Mouse (Mus musculus) MEL (cell line): Measurements from ENCODE around the gene Hsd17b2. TPM values are rescaled to one million over a fixed set of nuclear protein-coding genes. Genes with fewer than 3 reads are reported as not detected.

ENCODE experiments used
- DNase-seq: peaks from one replicate; pipeline ENCODE4 v3.0.0; 2011; ENCODE audit warnings: low read depth, low spot score
- H3K27ac ChIP-seq: 2 replicates; pipeline ENCODE4 v1.5.1; 2012; ENCODE audit warnings: low read depth, mild to moderate bottlenecking, control low read depth, low read length, moderate library complexity; ENCODE audit not compliant: control insufficient read depth
- H3K27me3 ChIP-seq, 2 experiments: fragments of 150-350 bp in 1 of 2; sonication (generic) in 1 of 2; 2 replicates each; pipeline ENCODE4 v1.6.1; 2012; ENCODE audit warnings: low read length in 2 of 2, mild to moderate bottlenecking in 2 of 2, improper control_type of control experiment in 1 of 2, moderate library complexity in 1 of 2; ENCODE audit not compliant: insufficient read depth in 2 of 2, control insufficient read depth in 1 of 2
- H3K36me3 ChIP-seq, 2 experiments: 2 replicates each; pipeline ENCODE4 v1.6.1; 2012 to 2014; ENCODE audit warnings: low read length in 2 of 2, improper control_type of control experiment in 1 of 2, inconsistent platforms in 1 of 2, mild to moderate bottlenecking in 1 of 2; ENCODE audit not compliant: insufficient read depth in 2 of 2, control insufficient read depth in 1 of 2
- H3K4me1 ChIP-seq, 2 experiments: fragments of 150-350 bp in 1 of 2; sonication (generic) in 1 of 2; 2 replicates each; pipeline ENCODE4 v1.6.1; 2012; ENCODE audit warnings: low read length in 2 of 2, improper control_type of control experiment in 1 of 2, mild to moderate bottlenecking in 1 of 2; ENCODE audit not compliant: insufficient read depth in 2 of 2, control insufficient read depth in 1 of 2
- H3K4me3 ChIP-seq, 2 experiments: fragments of 150-350 bp in 1 of 2; sonication (generic) in 1 of 2; 2 replicates each; pipeline ENCODE4 v1.5.1; 2012; ENCODE audit warnings: low read depth in 2 of 2, low read length in 2 of 2, mild to moderate bottlenecking in 2 of 2, moderate library complexity in 2 of 2, control low read depth in 1 of 2, improper control_type of control experiment in 1 of 2; ENCODE audit not compliant: control insufficient read depth in 1 of 2, insufficient read depth in 1 of 2
- H3K79me2 ChIP-seq: 2 replicates; pipeline ENCODE4 v1.6.1; 2012; ENCODE audit warnings: mild to moderate bottlenecking, low read length, moderate library complexity; ENCODE audit not compliant: control insufficient read depth, poor library complexity, insufficient read depth
- H3K9ac ChIP-seq: 2 replicates; pipeline ENCODE4 v1.6.1; 2012; ENCODE audit warnings: low read depth, mild to moderate bottlenecking, control low read depth, low read length, moderate library complexity; ENCODE audit not compliant: control insufficient read depth, poor library complexity, severe bottlenecking
- H3K9me3 ChIP-seq: fragments of 150-350 bp; sonication (generic); replicated peaks from 2 replicates; pipeline ENCODE4 v1.6.1; 2012; ENCODE audit warnings: mild to moderate bottlenecking, low read length, improper control_type of control experiment, moderate library complexity; ENCODE audit not compliant: insufficient read depth
- BHLHE40 ChIP-seq: IDR thresholded peaks from 2 replicates; pipeline ENCODE4 v1.6.1; 2012; ENCODE audit warnings: low read depth, mild to moderate bottlenecking, inconsistent platforms, low read length, improper control_type of control experiment, borderline replicate concordance
- CHD1 ChIP-seq: IDR thresholded peaks from 2 replicates; pipeline ENCODE4 v1.6.1; 2012; ENCODE audit warnings: low read depth, mild to moderate bottlenecking, inconsistent platforms, low read length, improper control_type of control experiment
- CTCF ChIP-seq, 3 experiments: IDR thresholded peaks in 2 of 3; conservative IDR thresholded peaks in 1 of 3; 2 replicates each; pipeline ENCODE4 v1.5.1; 2011 to 2012; ENCODE audit warnings: low read length in 3 of 3, low read depth in 2 of 3, mild to moderate bottlenecking in 2 of 3, improper control_type of control experiment in 1 of 3, inconsistent platforms in 1 of 3, mixed read lengths in 1 of 3, moderate library complexity in 1 of 3; ENCODE audit not compliant: control insufficient read depth in 1 of 3, insufficient read depth in 1 of 3, poor library complexity in 1 of 3, severe bottlenecking in 1 of 3
- E2F4 ChIP-seq: IDR thresholded peaks from 2 replicates; pipeline ENCODE4 v1.6.1; 2011; ENCODE audit warnings: low read depth, low read length, improper control_type of control experiment, borderline replicate concordance
- EP300 ChIP-seq, 2 experiments: IDR thresholded peaks; 2 replicates each; pipeline ENCODE4 v1.6.1; 2011; ENCODE audit warnings: improper control_type of control experiment in 2 of 2, low read length in 2 of 2, low read depth in 1 of 2, mild to moderate bottlenecking in 1 of 2
- HCFC1 ChIP-seq: IDR thresholded peaks from 2 replicates; pipeline ENCODE4 v1.6.1; 2012; ENCODE audit warnings: low read depth, mild to moderate bottlenecking, inconsistent platforms, low read length, improper control_type of control experiment, moderate library complexity
- JUND ChIP-seq: IDR thresholded peaks from 2 replicates; pipeline ENCODE4 v1.6.1; 2011; ENCODE audit warnings: low read depth, mild to moderate bottlenecking, improper control_type of control experiment, low read length
- KAT2A ChIP-seq: conservative IDR thresholded peaks from 2 replicates; pipeline ENCODE4 v1.6.1; 2012; ENCODE audit warnings: low read depth, low read length, improper control_type of control experiment, inconsistent platforms
- MAX ChIP-seq: IDR thresholded peaks from 2 replicates; pipeline ENCODE4 v1.6.1; 2011; ENCODE audit warnings: low read length, improper control_type of control experiment
- MAZ ChIP-seq: IDR thresholded peaks from 2 replicates; pipeline ENCODE4 v1.6.1; 2012; ENCODE audit warnings: low read depth, mild to moderate bottlenecking, inconsistent platforms, low read length, improper control_type of control experiment
- MYB ChIP-seq: IDR thresholded peaks from 2 replicates; pipeline ENCODE4 v1.6.1; 2011; ENCODE audit warnings: mild to moderate bottlenecking, low read depth, low read length, improper control_type of control experiment
- MYC ChIP-seq: IDR thresholded peaks from 2 replicates; pipeline ENCODE4 v1.6.1; 2011; ENCODE audit warnings: low read depth, mild to moderate bottlenecking, low read length, improper control_type of control experiment, moderate library complexity
- NELFE ChIP-seq: IDR thresholded peaks from 2 replicates; pipeline ENCODE4 v1.6.1; 2011; ENCODE audit warnings: low read depth, low read length, improper control_type of control experiment
- NRF1 ChIP-seq: IDR thresholded peaks from 2 replicates; pipeline ENCODE4 v1.6.1; 2014; ENCODE audit warnings: low read depth, mild to moderate bottlenecking, inconsistent platforms, low read length, improper control_type of control experiment, moderate library complexity; ENCODE audit not compliant: poor library complexity, insufficient read depth, severe bottlenecking
- POLR2A ChIP-seq, 2 experiments: IDR thresholded peaks; 2 replicates each; pipeline ENCODE4 v1.6.1; 2011 to 2012; ENCODE audit warnings: low read length in 2 of 2, mild to moderate bottlenecking in 2 of 2, control low read depth in 1 of 2, improper control_type of control experiment in 1 of 2, low read depth in 1 of 2, moderate library complexity in 1 of 2; ENCODE audit not compliant: control insufficient read depth in 1 of 2, insufficient read depth in 1 of 2, poor library complexity in 1 of 2
- POLR2AphosphoS5 ChIP-seq: IDR thresholded peaks from 2 replicates; pipeline ENCODE4 v1.6.1; 2012; ENCODE audit warnings: low read depth, borderline replicate concordance, mild to moderate bottlenecking, inconsistent platforms, low read length, moderate library complexity, mixed read lengths
- RAD21 ChIP-seq: IDR thresholded peaks from 2 replicates; pipeline ENCODE4 v1.6.1; 2011; ENCODE audit warnings: mild to moderate bottlenecking, low read depth, low read length, improper control_type of control experiment
- RCOR1 ChIP-seq: IDR thresholded peaks from 2 replicates; pipeline ENCODE4 v1.6.1; 2012; ENCODE audit warnings: low read depth, mild to moderate bottlenecking, inconsistent platforms, low read length, improper control_type of control experiment
- SMC3 ChIP-seq: IDR thresholded peaks from 2 replicates; pipeline ENCODE4 v1.6.1; 2011; ENCODE audit warnings: low read depth, low read length, improper control_type of control experiment
- UBTF ChIP-seq: IDR thresholded peaks from 2 replicates; pipeline ENCODE4 v1.6.1; 2012; ENCODE audit warnings: low read depth, mild to moderate bottlenecking, inconsistent platforms, low read length, improper control_type of control experiment, moderate library complexity, borderline replicate concordance; ENCODE audit not compliant: insufficient read depth
- USF1 ChIP-seq: IDR thresholded peaks from 2 replicates; pipeline ENCODE4 v1.6.1; 2014; ENCODE audit warnings: low read depth, mild to moderate bottlenecking, inconsistent platforms, low read length, improper control_type of control experiment, moderate library complexity
- USF2 ChIP-seq, 2 experiments: IDR thresholded peaks; 2 replicates each; pipeline ENCODE4 v1.6.1; 2011 to 2012; ENCODE audit warnings: improper control_type of control experiment in 2 of 2, low read length in 2 of 2, borderline replicate concordance in 1 of 2, inconsistent platforms in 1 of 2, low read depth in 1 of 2, mild to moderate bottlenecking in 1 of 2; ENCODE audit not compliant: insufficient read depth in 1 of 2
- ZC3H11A ChIP-seq: IDR thresholded peaks from 2 replicates; pipeline ENCODE4 v1.6.1; 2012; ENCODE audit warnings: low read depth, mild to moderate bottlenecking, inconsistent platforms, low read length, improper control_type of control experiment
- ZKSCAN1 ChIP-seq: IDR thresholded peaks from 2 replicates; pipeline ENCODE4 v1.6.1; 2012; ENCODE audit warnings: low read depth, mild to moderate bottlenecking, inconsistent platforms, low read length, improper control_type of control experiment, moderate library complexity
- ZMIZ1 ChIP-seq: IDR thresholded peaks from 2 replicates; pipeline ENCODE4 v1.6.1; 2012; ENCODE audit warnings: low read depth, mild to moderate bottlenecking, inconsistent platforms, low read length, improper control_type of control experiment, moderate library complexity
- polyA plus RNA-seq, 2 experiments: library from polyadenylated mRNA; stranded (reverse) in 1 of 2; unstranded in 1 of 2; fragments of >175 nt in 1 of 2; fragments of >200 nt in 1 of 2; gene quantifications; 2 replicates each; pipeline versions ENCODE4 v1.2.1 to v1.2.4; 2012; ENCODE audit warnings: low replicate concordance in 2 of 2, low read depth in 1 of 2; ENCODE audit not compliant: insufficient read length in 2 of 2, insufficient read depth in 1 of 2, missing spikeins in 1 of 2
- total RNA-seq: library from RNA; depleted of rRNA; stranded (reverse); fragments of 300-350 nt; gene quantifications from 2 replicates; pipeline ENCODE4 v1.2.3, GENCODE M21; 2012

Gene Hsd17b2
- total and polyA plus RNA-seq, 3 experiments, result not detected

GRCm38 (mm10) chr8:117667349-117668124 is 34.2 kb upstream of the Hsd17b2 start (continued):
- TF ChIP-seq USF2 (IDR thresholded peaks at IDR 0.05; ENCODE audit: borderline replicate concordance in 1 of 2, insufficient read depth in 1 of 2, low read depth in 1 of 2, low read length in 2 of 2) (no peak), HCFC1 (no peak), POLR2AphosphoS5 (no peak), MAX (no peak), NRF1 (no peak), RAD21 (no peak)

GRCm38 (mm10) chr8:117670461-117670860 is 31.2 kb upstream of the Hsd17b2 start:
- TF ChIP-seq CHD1 (no peak), UBTF (no peak), RCOR1 (no peak), KAT2A (no peak), MYC (no peak), EP300 (IDR thresholded peaks at IDR 0.05; ENCODE audit: low read depth in 1 of 2, low read length in 2 of 2) (no peak), CTCF (IDR thresholded peaks at IDR 0.05 in 2 of 3, conservative IDR thresholded peaks at IDR 0.05 in 1 of 3; ENCODE audit: control insufficient read depth in 1 of 3, insufficient read depth in 1 of 3, low read depth in 2 of 3, low read length in 3 of 3, poor library complexity in 1 of 3, severe bottlenecking in 1 of 3) (no peak), ZKSCAN1 (no peak), POLR2AphosphoS5 (no peak), MAZ (no peak), POLR2A (IDR thresholded peaks at IDR 0.05; ENCODE audit: control insufficient read depth in 1 of 2, insufficient read depth in 1 of 2, low read depth in 1 of 2, low read length in 2 of 2, poor library complexity in 1 of 2) (no peak), JUND (no peak), E2F4 (no peak)
- TF ChIP-seq, all 39 proteins: peak for 0
- Histone ChIP-seq H3K9me3 (no peaks in the 10 kb centered on the region), H3K27ac (no peak overlapping the region), H3K9ac (no peak overlapping the region), H3K27me3 (no peaks in the 10 kb centered on the region), H3K79me2 (no peaks in the 10 kb centered on the region), H3K36me3 (no peaks in the 10 kb centered on the region), H3K4me3 (no peak overlapping the region), H3K4me1 (no peaks in the 10 kb centered on the region)
- no peak for DNase-seq

- no peak for TF ChIP-seq SMC3
- TF ChIP-seq EP300 (IDR thresholded peaks at IDR 0.05; ENCODE audit: low read depth in 1 of 2, low read length in 2 of 2), result no peak
- no peak for TF ChIP-seq MAZ
- no peak for TF ChIP-seq ZMIZ1
- no peak for TF ChIP-seq MYB
- no peak for TF ChIP-seq BHLHE40
- no peak for TF ChIP-seq USF1
- no peak for TF ChIP-seq HCFC1
- no peak for TF ChIP-seq ZC3H11A
- TF ChIP-seq NELFE, result no peak
- Histone ChIP-seq H3K9ac (no peak overlapping the region), H3K4me1 (no peaks in the 10 kb centered on the region), H3K36me3 (no peaks in the 10 kb centered on the region), H3K27me3 (no peaks in the 10 kb centered on the region), H3K27ac (no peak overlapping the region), H3K4me3 (no peak overlapping the region), H3K79me2 (no peaks in the 10 kb centered on the region), H3K9me3 (no peaks in the 10 kb centered on the region)
- DNase-seq, result no peak
Measured at GRCm38 (mm10) chr8:117672558-117672957, 29.1 kb upstream of the Hsd17b2 start.
